Mouse (Mus musculus) adrenal gland, adult 2 months (tissue): ENCODE measurements around the gene Ankrd23. TPM values are rescaled to one million over a fixed set of nuclear protein-coding genes. Genes with fewer than 3 reads are reported as not detected.

ENCODE experiments used
- DNase-seq: peaks from one replicate; pipeline ENCODE4 v3.0.0; 2021
- polyA plus RNA-seq: library from polyadenylated mRNA; depleted of rRNA; stranded (reverse); fragments of >200 nt; gene quantifications from 2 replicates; pipeline ENCODE4 v1.2.3, GENCODE M21; 2012
- total RNA-seq, 2 experiments: library from RNA; stranded (reverse); gene quantifications; 2 replicates each; pipeline ENCODE4 v1.2.3; 2021

Ankrd23 gene
- total and polyA plus RNA-seq, 3 experiments, result 6.9 to 19.9 (median 11.2) TPM

- no peak for DNase-seq
Observed at GRCm38 (mm10) chr1:36522210-36522609, 14.5 kb downstream of the Ankrd23 start.

- DNase-seq, result no peak
Observed at GRCm38 (mm10) chr1:36519626-36520025, 17.1 kb downstream of the Ankrd23 start.

GRCm38 (mm10) chr1:36518259-36518658 is 18.4 kb downstream of the Ankrd23 start:
- no peak for DNase-seq

- DNase-seq, result no peak
Observed at GRCm38 (mm10) chr1:36513718-36514117, 23.0 kb downstream of the Ankrd23 start.

GRCm38 (mm10) chr1:36513310-36513709 is 23.4 kb downstream of the Ankrd23 start:
- DNase-seq, result no peak

- no peak for DNase-seq
Observed at GRCm38 (mm10) chr1:36512966-36513280, 23.8 kb downstream of the Ankrd23 start.

- peak; percentile 73 for DNase-seq
Observed at GRCm38 (mm10) chr1:36512089-36512965, 24.4 kb downstream of the Ankrd23 start.

GRCm38 (mm10) chr1:36511289-36512021 is 25.2 kb downstream of the Ankrd23 start, which contains the start of gene Cnnm3:
Gene Cnnm3, plus strand, starts transcription at chr1:36511867.
- DNase-seq, result peak; percentile 100

- DNase-seq, result no peak
Observed at GRCm38 (mm10) chr1:36508238-36508637, 28.4 kb downstream of the Ankrd23 start.

GRCm38 (mm10) chr1:36501261-36501660 is 35.4 kb downstream of the Ankrd23 start:
- DNase-seq, result peak; percentile 68

- no peak for DNase-seq
Observed at GRCm38 (mm10) chr1:36497312-36497711, 39.4 kb downstream of the Ankrd23 start.

- DNase-seq, result peak; percentile 30
Observed at GRCm38 (mm10) chr1:36496719-36497118, 40.0 kb downstream of the Ankrd23 start.

GRCm38 (mm10) chr1:36493299-36493698 is 43.4 kb downstream of the Ankrd23 start:
- no peak for DNase-seq

GRCm38 (mm10) chr1:36492416-36493139 is 44.1 kb downstream of the Ankrd23 start:
- peak; percentile 51 for DNase-seq

- no peak for DNase-seq
Observed at GRCm38 (mm10) chr1:36489661-36490060, 47.0 kb downstream of the Ankrd23 start.

- DNase-seq, result no peak
Observed at GRCm38 (mm10) chr1:36487111-36487510, 49.6 kb downstream of the Ankrd23 start.

GRCm38 (mm10) chr1:36485080-36485479 is 51.6 kb downstream of the Ankrd23 start:
- no peak for DNase-seq

- DNase-seq, result no peak
Observed at GRCm38 (mm10) chr1:36483825-36484224, 52.9 kb downstream of the Ankrd23 start.
